Mouse (Mus musculus): ENCODE measurements around the gene Clec3b.

Clec3b gene

GRCm38 (mm10) chr9:123150241-123151020, at the start of gene Clec3b:
Gene Clec3b, plus strand, starts transcription at chr9:123150946.
- DNase-seq (ENCODE audit: low read depth in 2 of 2, low spot score in 2 of 2): no peak

DNA sequence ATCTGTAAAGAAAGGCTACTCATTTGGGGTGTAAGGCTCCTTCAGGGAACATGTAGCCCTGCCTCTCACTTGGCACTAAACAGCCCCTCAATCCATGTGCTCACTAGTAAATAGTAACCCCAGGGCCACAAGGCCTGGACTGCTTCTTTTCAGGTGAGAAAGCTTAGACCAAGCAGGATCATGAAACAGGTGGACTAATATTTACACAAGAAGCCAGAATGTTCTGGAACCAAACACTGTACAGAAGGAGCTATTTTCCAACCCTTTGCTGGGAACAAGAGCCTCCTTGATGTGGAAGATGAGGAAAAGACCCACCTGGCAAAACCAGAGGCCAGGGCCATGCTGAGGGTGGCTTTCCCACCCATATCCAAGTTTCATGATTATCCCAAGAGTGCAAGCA, 47.3 kb upstream of the Clec3b start:
- no peak for DNase-seq (ENCODE audit: low read depth in 2 of 2, low spot score in 2 of 2)

DNA sequence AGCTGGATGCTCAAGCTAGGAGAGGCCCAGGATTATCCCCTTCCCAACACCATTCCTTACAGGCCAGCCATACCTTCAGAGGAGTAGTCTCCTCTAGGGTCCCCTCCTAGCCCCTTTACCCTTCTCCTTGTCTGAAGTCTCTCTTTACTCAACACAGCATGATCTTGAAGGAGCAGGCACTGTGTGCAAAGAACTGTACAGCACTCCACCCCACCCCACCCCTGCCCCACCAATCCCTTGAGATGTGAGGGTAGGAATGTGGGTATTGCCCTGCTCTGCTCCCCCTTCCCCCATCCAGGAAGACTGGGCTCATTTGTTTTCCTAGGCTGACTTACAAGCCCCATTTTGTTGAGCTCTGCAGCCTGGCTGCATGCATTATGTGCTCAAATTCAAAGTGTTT, 46.4 kb upstream of the Clec3b start:
- no peak for DNase-seq (ENCODE audit: low read depth in 2 of 2, low spot score in 2 of 2)

- no peak for DNase-seq (ENCODE audit: low read depth in 2 of 2, low spot score in 2 of 2)
Measured at GRCm38 (mm10) chr9:123107186-123107585, 43.6 kb upstream of the Clec3b start.

DNA sequence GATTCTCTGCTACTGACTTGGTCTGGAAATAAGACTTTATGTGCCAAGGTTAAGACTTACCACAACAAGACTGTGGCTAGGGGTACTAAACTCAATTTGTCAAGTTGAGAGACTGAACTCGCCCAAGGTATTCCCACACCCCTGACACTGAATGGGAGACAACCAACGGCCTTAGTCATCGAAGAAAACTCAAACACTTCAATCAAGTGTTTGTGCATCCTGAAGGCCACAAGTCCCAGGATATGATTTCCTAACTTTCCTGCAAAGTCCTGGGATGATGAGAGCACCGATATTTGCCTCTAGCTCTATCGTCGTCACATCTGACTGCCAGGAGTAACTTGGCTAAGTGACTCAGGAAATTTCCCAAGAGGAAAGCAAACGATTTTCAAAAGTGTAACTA, 41.6 kb upstream of the Clec3b start:
- DNase-seq (ENCODE audit: low read depth in 2 of 2, low spot score in 2 of 2): no peak

DNA sequence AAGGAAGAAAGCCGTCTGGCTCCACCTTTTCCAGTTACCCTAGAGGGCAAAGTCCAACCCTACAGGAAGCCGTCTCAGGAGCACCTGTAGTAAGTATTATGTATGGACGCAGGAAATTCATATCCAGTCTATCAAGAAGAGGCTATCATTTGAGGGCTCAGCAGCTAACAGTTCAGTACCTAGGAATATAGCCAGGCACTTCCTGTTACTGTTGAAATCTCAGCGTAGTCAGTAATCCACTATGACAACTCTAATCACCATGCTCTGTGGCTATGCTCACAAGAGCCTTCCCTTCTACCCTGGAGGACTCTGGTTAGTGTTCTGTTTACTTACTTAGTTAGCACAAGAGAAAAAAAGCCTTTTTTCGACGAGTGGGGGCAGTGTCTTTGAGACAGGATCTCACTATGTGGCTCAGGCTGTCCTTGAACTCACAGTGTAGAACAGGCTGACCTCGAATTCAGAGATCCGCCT, 39.0 kb upstream of the Clec3b start:
- DNase-seq (ENCODE audit: low read depth in 2 of 2, low spot score in 2 of 2): no peak

DNA sequence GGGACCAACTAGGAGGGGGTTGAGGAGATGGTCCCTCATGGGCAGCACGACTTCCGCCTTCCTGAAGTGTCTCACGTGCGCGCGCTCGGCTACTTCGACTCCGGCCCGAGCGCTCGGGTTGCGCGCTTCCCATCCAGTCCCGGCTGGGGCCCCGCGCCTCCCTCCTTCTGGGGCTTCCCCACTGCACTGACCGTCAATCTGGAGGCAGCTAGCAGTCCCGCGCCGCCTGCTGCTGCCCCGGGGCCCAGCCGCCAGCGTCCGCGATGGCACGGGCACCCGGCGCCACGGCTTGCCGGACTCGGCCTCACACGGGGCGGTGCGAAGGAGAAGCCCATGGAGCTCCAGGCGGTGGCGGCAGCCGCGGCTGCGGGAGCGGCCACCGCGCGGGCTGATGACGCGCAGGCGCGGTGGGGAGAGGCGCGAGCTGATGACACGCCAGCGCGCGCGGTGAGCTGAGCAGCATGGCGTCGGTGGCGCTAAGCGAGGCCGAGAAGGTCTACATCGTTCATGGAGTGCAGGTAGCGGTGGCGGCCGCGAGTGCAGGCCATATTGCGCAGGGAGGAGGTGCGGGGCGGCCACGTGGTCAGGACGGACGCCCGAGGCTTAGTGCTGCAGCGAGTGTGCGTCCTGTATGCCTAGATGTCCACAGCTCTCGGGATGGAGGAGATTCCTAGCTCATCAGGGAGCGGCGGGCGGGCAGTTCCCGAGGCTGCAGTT, 37.8 kb upstream of the Clec3b start, which contains the start of the genes Zdhhc3 and Exosc7:
Gene Zdhhc3 (minus strand): TSS at position 401 of the 717 bp plus-strand sequence.
Gene Exosc7 (plus strand): TSS at position 411 of the 717 bp plus-strand sequence.
- DNase-seq (ENCODE audit: low read depth in 2 of 2, low spot score in 2 of 2): peak; percentile 76 to 79

- DNase-seq (ENCODE audit: low read depth in 2 of 2, low spot score in 2 of 2): no peak
Measured at GRCm38 (mm10) chr9:123113931-123114330, 36.8 kb upstream of the Clec3b start.

DNA sequence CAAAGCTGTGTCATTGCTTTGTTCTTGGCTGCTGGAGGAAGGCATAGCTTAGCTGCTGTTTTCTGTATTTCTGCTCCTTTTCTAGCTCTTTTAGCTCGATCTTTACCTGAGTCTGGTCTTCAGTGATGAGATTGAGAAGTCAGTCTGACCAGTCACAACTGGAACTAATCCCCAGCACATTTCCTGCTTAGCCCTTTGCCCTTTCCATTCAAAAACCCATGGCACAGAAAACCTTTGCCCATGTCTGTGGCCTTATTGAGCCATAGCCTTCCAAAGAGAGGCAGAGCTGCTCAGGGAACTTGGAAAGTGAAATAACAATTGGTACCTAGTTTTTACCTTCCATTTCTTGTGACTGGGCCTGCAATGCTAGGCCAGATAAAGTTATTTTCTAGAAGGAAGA, 35.2 kb upstream of the Clec3b start:
- no peak for DNase-seq (ENCODE audit: low read depth in 2 of 2, low spot score in 2 of 2)

DNA sequence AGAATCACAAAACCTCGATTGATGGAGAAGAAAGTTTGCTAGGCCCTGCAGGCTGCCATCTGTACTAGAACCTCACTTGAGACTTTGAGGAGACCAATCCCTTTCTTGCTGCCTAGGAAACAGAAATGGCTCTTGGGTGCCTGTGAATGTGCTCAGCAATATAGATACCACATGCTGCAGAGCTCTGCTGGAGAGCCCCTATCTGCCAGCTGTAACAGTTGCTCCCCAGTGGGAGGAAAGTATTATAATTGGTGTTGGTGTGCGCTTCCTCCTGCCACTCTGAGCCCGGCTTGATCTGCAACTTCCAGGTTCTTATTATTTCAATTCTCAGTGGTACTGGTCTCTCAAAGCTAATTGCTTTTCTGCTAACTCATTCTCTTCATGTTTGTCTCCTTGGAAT, 27.7 kb upstream of the Clec3b start:
- DNase-seq (ENCODE audit: low read depth in 2 of 2, low spot score in 2 of 2): no peak

GRCm38 (mm10) chr9:123123571-123124412, 27.0 kb upstream of the Clec3b start:
- no peak for DNase-seq (ENCODE audit: low read depth in 2 of 2, low spot score in 2 of 2)

GRCm38 (mm10) chr9:123124413-123124981, 26.2 kb upstream of the Clec3b start:
- DNase-seq (ENCODE audit: low read depth in 2 of 2, low spot score in 2 of 2): no peak

GRCm38 (mm10) chr9:123127663-123128062, 23.1 kb upstream of the Clec3b start:
- no peak for DNase-seq (ENCODE audit: low read depth in 2 of 2, low spot score in 2 of 2)

- no peak for DNase-seq (ENCODE audit: low read depth in 2 of 2, low spot score in 2 of 2)
Measured at GRCm38 (mm10) chr9:123132994-123133393, 17.8 kb upstream of the Clec3b start.

- no peak for DNase-seq (ENCODE audit: low read depth in 2 of 2, low spot score in 2 of 2)
Measured at GRCm38 (mm10) chr9:123136953-123137682, 13.6 kb upstream of the Clec3b start.

- DNase-seq (ENCODE audit: low read depth in 2 of 2, low spot score in 2 of 2): no peak
Measured at GRCm38 (mm10) chr9:123138891-123139474, 11.8 kb upstream of the Clec3b start.

GRCm38 (mm10) chr9:123139887-123140614, 10.7 kb upstream of the Clec3b start:
- no peak for DNase-seq (ENCODE audit: low read depth in 2 of 2, low spot score in 2 of 2)

DNA sequence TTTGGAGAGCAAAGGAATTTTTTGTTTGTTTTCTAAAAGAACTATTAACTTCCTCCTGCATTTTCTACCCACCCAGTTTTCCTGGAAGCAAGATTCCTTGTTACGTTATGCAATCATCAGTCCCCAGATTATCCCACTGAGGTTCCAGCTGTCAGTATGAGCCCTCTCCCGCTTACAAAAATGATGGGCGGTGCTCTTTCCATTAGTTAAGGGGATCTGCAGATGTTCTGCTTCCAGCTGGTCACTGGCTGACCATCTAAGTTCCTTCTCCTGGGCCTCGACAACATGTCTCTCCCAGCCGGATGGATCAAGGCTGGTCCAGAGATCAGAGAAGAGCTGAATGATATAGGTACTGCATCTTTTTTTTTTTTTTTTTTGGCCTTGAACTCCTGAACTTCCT, 2.3 kb upstream of the Clec3b start:
- no peak for DNase-seq (ENCODE audit: low read depth in 2 of 2, low spot score in 2 of 2)

GRCm38 (mm10) chr9:123151561-123151960, 815 bp downstream of the Clec3b start:
- no peak for DNase-seq (ENCODE audit: low read depth in 2 of 2, low spot score in 2 of 2)

All from CD8-positive naive resting alpha-beta T cell, adult 2 months (primary cell).